ENCODE assay signal across 23 mouse cellular contexts in the genomic region with DNA sequence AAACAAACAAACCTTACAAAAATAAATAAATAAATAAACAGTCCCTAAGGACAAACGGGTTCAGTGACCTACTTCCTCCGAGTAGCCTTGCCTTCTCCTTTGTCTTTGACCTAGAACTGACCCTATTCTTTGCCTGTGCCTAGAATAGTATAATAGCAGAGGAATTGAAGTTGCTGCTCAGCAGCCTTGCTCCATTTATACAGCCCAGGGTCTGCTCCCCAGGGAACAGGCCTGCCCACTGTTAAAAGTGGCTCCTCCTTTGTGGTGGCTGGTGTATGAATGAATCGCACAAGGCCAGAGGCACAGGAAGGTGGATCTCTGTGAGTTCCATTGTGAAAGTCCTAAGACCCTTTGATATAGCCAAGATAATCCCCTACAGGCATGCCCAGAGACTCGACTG. TPM values are rescaled to one million over a fixed set of nuclear protein-coding genes. Genes with fewer than 3 reads are reported as not detected.
DNase-seq lines count a peak whose midpoint lies in the region; TF ChIP-seq lines count a peak whose summit lies in the region.
"Had no signal": no experiment of that assay in that cellular context is flagged by ENCODE, and none has a peak within 500 bp of the region (broad histone marks: within the 10 kb centered on the region; RNA-seq: fewer than 3 reads in every experiment).

No protein-coding gene starts in this region.

- dilution Hi-C loops in CH12.LX (cut with MboI; ENCODE audit: extremely low pct_ligation_motif_present, extremely low pct_unique_long_range_greater_than_20kb, low sequenced_read_pairs): no loop called here

- peaks cover 2% of the 10 kb centered on the region for H3K9me3 ChIP-seq in CH12.LX (replicated peaks; ENCODE audit: low read length)
- H3K9me3 ChIP-seq in heart, embryonic 10.5 days: no peaks in the 10 kb centered on the region
- H3K9me3 ChIP-seq: embryonic facial prominence, embryonic 12.5 days; embryonic facial prominence, embryonic 15.5 days; forebrain, embryonic 12.5 days; G1E; hindbrain, embryonic 12.5 days; hindbrain, embryonic 15.5 days had no signal

- peaks cover 19 to 70% of the 10 kb centered on the region in 2 experiments for H3K4me1 ChIP-seq in CH12.LX (ENCODE audit: control insufficient read depth in 1 of 2, insufficient read depth in 2 of 2)
- H3K4me1 ChIP-seq in heart, embryonic 10.5 days: peaks cover 14% of the 10 kb centered on the region
- H3K4me1 ChIP-seq: hindbrain, embryonic 15.5 days had no signal

- TF ChIP-seq POLR2A in CH12.LX (IDR thresholded peaks at IDR 0.05; ENCODE audit: low read depth, low read length): no peak

- no peak overlapping the region for H3K4me2 ChIP-seq in CH12.LX (ENCODE audit: insufficient read depth, low read depth, poor library complexity, severe bottlenecking)
- H3K4me2 ChIP-seq: embryonic facial prominence, embryonic 12.5 days; embryonic facial prominence, embryonic 15.5 days; forebrain, embryonic 12.5 days; heart, embryonic 11.5 days; hindbrain, embryonic 12.5 days; hindbrain, embryonic 15.5 days had no signal

- H3K27ac ChIP-seq in CH12.LX (ENCODE audit: insufficient read depth, low read depth): no peak overlapping the region
- H3K27ac ChIP-seq in heart, embryonic 10.5 days: no peak overlapping the region
- H3K27ac ChIP-seq: embryonic facial prominence, embryonic 12.5 days; embryonic facial prominence, embryonic 15.5 days; forebrain, embryonic 12.5 days; gastrocnemius, adult 2 months; hindbrain, embryonic 12.5 days; hindbrain, embryonic 15.5 days had no signal

- in situ Hi-C loops in CH12.LX (cut with MboI; ENCODE audit: low pct_ligation_motif_present, low pct_unique_long_range_greater_than_20kb, low sequenced_read_pairs): no loop called here

- no peaks in the 10 kb centered on the region for H3K27me3 ChIP-seq in CH12.LX (replicated peaks)
- no peaks in the 10 kb centered on the region for H3K27me3 ChIP-seq in heart, embryonic 10.5 days (ENCODE audit: insufficient read depth, poor library complexity, severe bottlenecking)
- H3K27me3 ChIP-seq: embryonic facial prominence, embryonic 12.5 days; embryonic facial prominence, embryonic 15.5 days; forebrain, embryonic 12.5 days; hindbrain, embryonic 12.5 days; hindbrain, embryonic 15.5 days; Patski had no signal

- H3K4me3 ChIP-seq in CH12.LX (replicated peaks in 1 of 3; ENCODE audit: low read depth in 2 of 3, low read length in 2 of 3, poor library complexity in 1 of 3): no peak overlapping the region
- no peak overlapping the region for H3K4me3 ChIP-seq in heart, embryonic 10.5 days
- H3K4me3 ChIP-seq: embryonic facial prominence, embryonic 12.5 days; embryonic facial prominence, embryonic 15.5 days; forebrain, embryonic 12.5 days; gastrocnemius, adult 2 months; hindbrain, embryonic 12.5 days; hindbrain, embryonic 15.5 days had no signal

- no peaks in the 10 kb centered on the region for H3K79me2 ChIP-seq in CH12.LX (replicated peaks; ENCODE audit: control insufficient read depth, extremely low read depth, insufficient read depth, poor library complexity, severe bottlenecking)

- WGBS in heart, embryonic 10.5 days: 67% methylated on average over 4 of the region's 4 CpGs

- H3K9ac ChIP-seq in CH12.LX (ENCODE audit: insufficient read depth, low read depth): no peak overlapping the region
- H3K9ac ChIP-seq: embryonic facial prominence, embryonic 12.5 days; embryonic facial prominence, embryonic 15.5 days; forebrain, embryonic 12.5 days; hindbrain, embryonic 12.5 days; hindbrain, embryonic 15.5 days had no signal

- TF ChIP-seq RAD21 in CH12.LX (IDR thresholded peaks at IDR 0.05; ENCODE audit: low read depth, low read length): no peak

- H3K36me3 ChIP-seq in CH12.LX (replicated peaks in 1 of 2; ENCODE audit: control insufficient read depth in 1 of 2, insufficient read depth in 1 of 2, low read length in 1 of 2): no peaks in the 10 kb centered on the region
- no peaks in the 10 kb centered on the region for H3K36me3 ChIP-seq in heart, embryonic 10.5 days
- H3K36me3 ChIP-seq: embryonic facial prominence, embryonic 12.5 days; embryonic facial prominence, embryonic 15.5 days; forebrain, embryonic 12.5 days; G1E; hindbrain, embryonic 12.5 days; hindbrain, embryonic 15.5 days had no signal

- DNase-seq in CH12.LX (ENCODE audit: extremely low read depth) (peak; percentile 53), ES-CJ7 (ENCODE audit: low read depth, low spot score) (peak; percentile 62), ZHBTc4 (ENCODE audit: low read depth, low spot score) (peak; percentile 65)
- DNase-seq in cerebellum, postnatal 25 days: no peak
- no peak for DNase-seq in heart, embryonic 10.5 days (ENCODE audit: low spot score)
- no peak for DNase-seq in layer of hippocampus, adult 9-11 months
- DNase-seq: adrenal gland, postnatal 10 days; adrenal gland, postnatal 36 days; cerebellum, adult 18-20 months; cerebellum, adult 9-10 months; cerebellum, postnatal 14 days; gastrocnemius, adult 2 months; gastrocnemius, postnatal 14 days; heart, adult 18-20 months; kidney, adult 2 months had no signal

- no peak for TF ChIP-seq CTCF in CH12.LX (conservative IDR thresholded peaks at IDR 0.05 in 1 of 2, IDR thresholded peaks at IDR 0.05 in 1 of 2; ENCODE audit: low read depth in 2 of 2, low read length in 2 of 2)

- no peak for TF ChIP-seq EP300 in CH12.LX (IDR thresholded peaks at IDR 0.05; ENCODE audit: low read length)

TF ChIP-seq in CH12.LX, 34 proteins besides CTCF, POLR2A, EP300 and RAD21:
- TF ChIP-seq ELF1 (IDR thresholded peaks at IDR 0.05; ENCODE audit: low read depth, low read length): no peak
- no peak for TF ChIP-seq BHLHE40 (IDR thresholded peaks at IDR 0.05; ENCODE audit: low read depth, low read length)
- no peak for TF ChIP-seq MEF2A (IDR thresholded peaks at IDR 0.05; ENCODE audit: borderline replicate concordance, low read depth, low read length)
- TF ChIP-seq MAFK (IDR thresholded peaks at IDR 0.05; ENCODE audit: insufficient replicate concordance, low read length): no peak
- no peak for TF ChIP-seq CHD1 (IDR thresholded peaks at IDR 0.05; ENCODE audit: low read depth, low read length)
- TF ChIP-seq USF2 (conservative IDR thresholded peaks at IDR 0.05; ENCODE audit: low read depth, low read length): no peak
- TF ChIP-seq SMC3 (IDR thresholded peaks at IDR 0.05; ENCODE audit: low read depth, low read length): no peak
- no peak for TF ChIP-seq TCF12 (IDR thresholded peaks at IDR 0.05; ENCODE audit: low read depth, low read length)
- no peak for TF ChIP-seq ZC3H11A (IDR thresholded peaks at IDR 0.05; ENCODE audit: low read depth, low read length)
- no peak for TF ChIP-seq TBP (conservative IDR thresholded peaks at IDR 0.05; ENCODE audit: low read depth, low read length)
- no peak for TF ChIP-seq POLR2AphosphoS2 (IDR thresholded peaks at IDR 0.05; ENCODE audit: low read depth, low read length)
- TF ChIP-seq MAZ (IDR thresholded peaks at IDR 0.05; ENCODE audit: low read depth, low read length): no peak
- no peak for TF ChIP-seq SIN3A (IDR thresholded peaks at IDR 0.05; ENCODE audit: low read length)
- no peak for TF ChIP-seq E2F4 (IDR thresholded peaks at IDR 0.05; ENCODE audit: insufficient replicate concordance, low read depth, low read length)
- TF ChIP-seq NELFE (IDR thresholded peaks at IDR 0.05; ENCODE audit: low read depth, low read length): no peak
- no peak for TF ChIP-seq IRF4 (IDR thresholded peaks at IDR 0.05; ENCODE audit: low read depth, low read length)

RNA-seq across cellular contexts. Expression of a gene that starts 14.8 kb away (rescaled TPM):
- total RNA-seq in CH12.LX (2012; rRNA removed) (36.2 and 42.2 TPM in 2 replicates), CH12.LX (2014; rRNA removed) (24.5 and 28.4 TPM in 2 replicates)
- polyA plus RNA-seq in CH12.LX (2012; ENCODE audit: insufficient read length, low read depth): 58.9 and 60.9 TPM in 2 replicates
- 130 and 141 TPM in 2 replicates for polyA plus RNA-seq in heart, embryonic 10.5 days (2016; fragmentation: Nextera tagmentation; extraction: Ambion mirVana)

Comparison
In these comparisons a context has a peak if more than half of its experiments do, and no peak if none do; other contexts are left out.
1. DNase-seq: peak in CH12.LX (single experiment), ES-CJ7 (single experiment) and ZHBTc4 (single experiment); none in cerebellum, postnatal 25 days (0 of 2), heart, embryonic 10.5 days (single experiment) and layer of hippocampus, adult 9-11 months (single experiment).